Mouse (Mus musculus) neural tube, embryonic 11.5 days (tissue): Measurements from ENCODE around the gene Litaf. TPM values are rescaled to one million over a fixed set of nuclear protein-coding genes. Genes with fewer than 3 reads are reported as not detected.
A peak's percentile ranks its signal among the peaks of the same experiment; 100 is the strongest.

Source experiments
- ATAC-seq: fragments of 200-750 bp; cut with Nextera tagmentation; 2 replicates; pipeline ENCODE4 v1.8.0; 2017; ENCODE audit warnings: moderate number of reproducible peaks, mild to moderate bottlenecking, moderate TSS enrichment, moderate library complexity; ENCODE audit not compliant: insufficient read depth, low FRiP score, low TSS enrichment
- DNase-seq: peaks from one replicate; pipeline ENCODE4 v3.0.0-alpha.2; 2015; ENCODE audit warnings: low spot score
- H3K27ac ChIP-seq: fragments of 300-500 bp; sonication (generic); 2 replicates; pipeline ENCODE4 v1.5.1; 2014; ENCODE audit warnings: low read depth, mild to moderate bottlenecking, low read length
- H3K27me3 ChIP-seq: fragments of 300-500 bp; sonication (generic); 2 replicates; pipeline ENCODE4 v1.6.1; 2014; ENCODE audit warnings: mild to moderate bottlenecking, low read length, mixed read lengths; ENCODE audit not compliant: control insufficient read depth, insufficient read depth
- H3K36me3 ChIP-seq: fragments of 300-500 bp; sonication (generic); 2 replicates; pipeline ENCODE4 v1.6.1; 2014; ENCODE audit warnings: mild to moderate bottlenecking, low read length, moderate library complexity, mixed read lengths; ENCODE audit not compliant: control insufficient read depth, insufficient read depth
- H3K4me1 ChIP-seq: fragments of 300-500 bp; sonication (generic); 2 replicates; pipeline ENCODE4 v1.6.1; 2014; ENCODE audit warnings: low read length, mixed read lengths; ENCODE audit not compliant: control insufficient read depth, insufficient read depth
- H3K4me2 ChIP-seq: fragments of 300-500 bp; sonication (generic); 2 replicates; pipeline ENCODE4 v1.6.1; 2014; ENCODE audit warnings: low read depth, mild to moderate bottlenecking, moderate library complexity
- H3K4me3 ChIP-seq: fragments of 300-500 bp; sonication (generic); 2 replicates; pipeline ENCODE4 v1.5.1; 2014; ENCODE audit warnings: low read depth, low read length
- H3K9ac ChIP-seq: fragments of 300-500 bp; sonication (generic); 2 replicates; pipeline ENCODE4 v1.6.1; 2014; ENCODE audit warnings: mild to moderate bottlenecking, low read length
- H3K9me3 ChIP-seq: fragments of 300-500 bp; sonication (generic); 2 replicates; pipeline ENCODE4 v1.6.1; 2016; ENCODE audit warnings: low read length; ENCODE audit not compliant: control insufficient read depth
- WGBS: fragments of 180-500 bp; shearing (Covaris S2); extraction: QIAGEN DNeasy Blood & Tissue Kit; methylation state at CpG from one replicate; pipeline ENCODE4 v1.1.7; 2014; 5-methylcytosine and 5-hydroxymethylcytosine counted together
- polyA plus RNA-seq: library from polyadenylated mRNA; unstranded; fragments of >200 nt; fragmentation: Nextera tagmentation; extraction: Ambion mirVana; gene quantifications from 2 replicates; pipeline ENCODE4 v1.2.1, GENCODE M21; 2014

Gene Litaf
- polyA plus RNA-seq, 1 experiment from 2014 or later = 59.3 TPM

- DNase-seq (no peak), ATAC-seq (no peak)
- no peaks in the 10 kb centered on the region for H3K27me3 ChIP-seq
- peaks cover 27% of the 10 kb centered on the region for H3K4me1 ChIP-seq
- WGBS = 92% methylated on average over 5 of the region's 5 CpGs
- peaks cover 15% of the 10 kb centered on the region for H3K36me3 ChIP-seq
- H3K9me3 ChIP-seq = no peaks in the 10 kb centered on the region
- H3K9ac ChIP-seq = no peak overlapping the region
- H3K4me3 ChIP-seq = no peak overlapping the region
- no peak overlapping the region for H3K4me2 ChIP-seq
- H3K27ac ChIP-seq = no peak overlapping the region
Observed at GRCm38 (mm10) chr16:11071176-11071575, 5.2 kb upstream of the Litaf start.

GRCm38 (mm10) chr16:11069710-11070420 lies 3.9 kb upstream of the Litaf start:
- WGBS = 82% methylated on average over 7 of the region's 7 CpGs
- H3K4me3 ChIP-seq = no peak overlapping the region
- no peak for DNase-seq
- H3K27me3 ChIP-seq = no peaks in the 10 kb centered on the region
- H3K9ac ChIP-seq = no peak overlapping the region
- no peak for ATAC-seq
- H3K27ac ChIP-seq = no peak overlapping the region
- H3K4me2 ChIP-seq = no peak overlapping the region
- peaks cover 12% of the 10 kb centered on the region for H3K36me3 ChIP-seq
- H3K9me3 ChIP-seq = no peaks in the 10 kb centered on the region
- peaks cover 32% of the 10 kb centered on the region for H3K4me1 ChIP-seq

- peaks cover 34% of the 10 kb centered on the region for H3K4me1 ChIP-seq
- no peaks in the 10 kb centered on the region for H3K27me3 ChIP-seq
- ATAC-seq (no peak), DNase-seq (no peak)
- WGBS = 83% methylated on average over 6 of the region's 6 CpGs
- no peak overlapping the region for H3K27ac ChIP-seq
- peaks cover 12% of the 10 kb centered on the region for H3K36me3 ChIP-seq
- H3K9ac ChIP-seq = no peak overlapping the region
- H3K4me3 ChIP-seq = no peak overlapping the region
- H3K9me3 ChIP-seq = no peaks in the 10 kb centered on the region
- 0 out of 2 replicates have a peak overlapping the region, but pooled peaks have one; percentile 10 for H3K4me2 ChIP-seq
Observed at GRCm38 (mm10) chr16:11069271-11069670, 3.3 kb upstream of the Litaf start.

- Histone ChIP-seq H3K36me3 (peaks cover 10% of the 10 kb centered on the region), H3K9ac (no peak overlapping the region), H3K27ac (no peak overlapping the region), H3K9me3 (no peaks in the 10 kb centered on the region), H3K4me1 (peaks cover 34% of the 10 kb centered on the region), H3K4me2 (peak overlapping the region; percentile 69; the same call in 1 of the 2 replicates), H3K4me3 (no peak overlapping the region), H3K27me3 (no peaks in the 10 kb centered on the region)
- DNase-seq (no peak), ATAC-seq (no peak)
- 97% methylated on average over 3 of the region's 3 CpGs for WGBS
Observed at GRCm38 (mm10) chr16:11068666-11069065, 2.7 kb upstream of the Litaf start.

- H3K4me3 ChIP-seq = peak overlapping the region; percentile 79
- 0% methylated on average over 22 of the region's 22 CpGs for WGBS
- no peaks in the 10 kb centered on the region for H3K27me3 ChIP-seq
- H3K4me1 ChIP-seq = peaks cover 37% of the 10 kb centered on the region
- peaks cover 4% of the 10 kb centered on the region; the same call in 1 of the 2 replicates for H3K36me3 ChIP-seq
- H3K27ac ChIP-seq = peak overlapping the region; percentile 98
- H3K9me3 ChIP-seq = no peaks in the 10 kb centered on the region
- DNase-seq (peak; percentile 76), ATAC-seq (peak; percentile 31; the same call in 1 of the 2 replicates)
- peak overlapping the region; percentile 69 for H3K4me2 ChIP-seq
- H3K9ac ChIP-seq = peak overlapping the region; percentile 97
Observed at GRCm38 (mm10) chr16:11066833-11067191, 855 bp upstream of the Litaf start.

- Histone ChIP-seq H3K36me3 (no peaks in the 10 kb centered on the region), H3K27ac (peak overlapping the region; percentile 77; the same call in 1 of the 2 replicates), H3K4me2 (peak overlapping the region; percentile 69), H3K9ac (peak overlapping the region; percentile 97), H3K4me1 (peaks cover 37% of the 10 kb centered on the region), H3K27me3 (no peaks in the 10 kb centered on the region), H3K4me3 (peak overlapping the region; percentile 79), H3K9me3 (no peaks in the 10 kb centered on the region)
- ATAC-seq (no peak), DNase-seq (no peak)
- WGBS = 70% methylated on average over 5 of the region's 5 CpGs
Observed at GRCm38 (mm10) chr16:11065431-11065830, 526 bp downstream of the Litaf start.

GRCm38 (mm10) chr16:11064742-11065141 lies 1.2 kb downstream of the Litaf start:
- no peak overlapping the region for H3K27ac ChIP-seq
- H3K9ac ChIP-seq = peak overlapping the region; percentile 10; the same call in 1 of the 2 replicates
- no peak for DNase-seq
- ATAC-seq = no peak
- no peaks in the 10 kb centered on the region for H3K36me3 ChIP-seq
- WGBS = 98% methylated on average over 6 of the region's 6 CpGs
- peaks cover 35% of the 10 kb centered on the region for H3K4me1 ChIP-seq
- H3K9me3 ChIP-seq = no peaks in the 10 kb centered on the region
- H3K27me3 ChIP-seq = no peaks in the 10 kb centered on the region
- no peak overlapping the region for H3K4me2 ChIP-seq
- no peak overlapping the region for H3K4me3 ChIP-seq

GRCm38 (mm10) chr16:11064341-11064740 lies 1.6 kb downstream of the Litaf start:
- no peak overlapping the region for H3K4me3 ChIP-seq
- no peak for ATAC-seq
- no peak overlapping the region for H3K27ac ChIP-seq
- H3K27me3 ChIP-seq = no peaks in the 10 kb centered on the region
- no peak for DNase-seq
- 97% methylated on average over 4 of the region's 4 CpGs for WGBS
- H3K4me2 ChIP-seq = no peak overlapping the region
- H3K36me3 ChIP-seq = no peaks in the 10 kb centered on the region
- peaks cover 31% of the 10 kb centered on the region for H3K4me1 ChIP-seq
- H3K9ac ChIP-seq = no peak overlapping the region
- H3K9me3 ChIP-seq = no peaks in the 10 kb centered on the region
